Mouse (Mus musculus) olfactory bulb, adult 2 months (tissue): Measurements from ENCODE around the gene Rps26. TPM values are rescaled to one million over a fixed set of nuclear protein-coding genes. Genes with fewer than 3 reads are reported as not detected.
"Not testable (repeated sequence)": the region's sequence is repeated elsewhere in the genome, so short reads cannot be mapped to it uniquely, and the experiment has no call there.

ENCODE experiments used
- H3K27ac ChIP-seq: fragments of 200-500 bp; 2 replicates; pipeline ENCODE4 v1.5.1; 2012; ENCODE audit warnings: low read depth, low read length; ENCODE audit not compliant: insufficient read depth
- H3K4me1 ChIP-seq: fragments of 200-500 bp; 2 replicates; pipeline ENCODE4 v1.6.1; 2012; ENCODE audit warnings: low read length; ENCODE audit not compliant: control insufficient read depth, insufficient read depth
- H3K4me3 ChIP-seq: fragments of 200-500 bp; 2 replicates; pipeline ENCODE4 v1.5.1; 2012; ENCODE audit warnings: mild to moderate bottlenecking, low read depth, low read length, moderate library complexity; ENCODE audit not compliant: insufficient read depth
- CTCF ChIP-seq: fragments of 200-500 bp; IDR thresholded peaks from 2 replicates; pipeline ENCODE4 v1.5.1; 2012; ENCODE audit warnings: low read depth, mild to moderate bottlenecking, low read length, moderate library complexity; ENCODE audit not compliant: insufficient read depth
- POLR2A ChIP-seq: fragments of 200-500 bp; IDR thresholded peaks from 2 replicates; pipeline ENCODE4 v1.6.1; 2012; ENCODE audit warnings: mild to moderate bottlenecking, low read depth, low read length, moderate library complexity; ENCODE audit not compliant: insufficient read depth
- WGBS: fragments of 180-500 bp; shearing (Covaris S2); methylation state at CpG from one replicate; pipeline ENCODE4 v1.1.7; 2018; 5-methylcytosine and 5-hydroxymethylcytosine counted together
- polyA plus RNA-seq: library from polyadenylated mRNA; stranded (reverse); fragments of >200 nt; gene quantifications from 2 replicates; pipeline ENCODE4 v1.2.4, GENCODE M21; 2012; ENCODE audit warnings: low replicate concordance; ENCODE audit not compliant: missing spikeins, insufficient read depth, insufficient read length

The Rps26 gene
- polyA plus RNA-seq, 1 experiment, result not detected

GRCm38 (mm10) chr10:128642749-128643148, 16.2 kb upstream of the Rps26 start:
- 88% methylated on average over 6 of the region's 6 CpGs for WGBS
- TF ChIP-seq CTCF, result no peak
- TF ChIP-seq POLR2A, result no peak
- no peak overlapping the region for H3K27ac ChIP-seq
- no peak overlapping the region for H3K4me3 ChIP-seq
- H3K4me1 ChIP-seq, result peaks cover 22% of the 10 kb centered on the region

DNA sequence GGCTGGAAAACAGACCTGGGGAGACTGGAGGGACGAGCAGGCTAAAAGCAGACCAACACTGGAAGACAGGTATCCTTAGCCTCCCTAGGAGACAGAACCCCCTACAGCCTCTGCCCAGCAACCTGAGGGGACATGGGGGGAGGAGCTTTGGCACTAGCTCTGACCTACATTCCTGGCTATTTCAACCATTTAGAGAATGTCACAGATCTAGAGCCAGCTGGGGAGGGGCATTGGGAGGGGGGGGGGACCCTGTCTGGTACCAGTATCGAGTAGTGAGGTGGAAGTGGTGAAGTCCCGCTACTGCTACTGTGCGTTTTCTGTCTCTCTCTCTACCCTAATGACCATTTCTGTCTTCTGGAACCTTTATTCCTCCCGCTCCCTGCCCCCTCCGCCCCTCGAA, 15.3 kb upstream of the Rps26 start:
- TF ChIP-seq CTCF (no peak), POLR2A (no peak)
- no peak overlapping the region for H3K4me3 ChIP-seq
- peaks cover 24% of the 10 kb centered on the region for H3K4me1 ChIP-seq
- 61% methylated on average over 7 of the region's 7 CpGs for WGBS
- H3K27ac ChIP-seq, result no peak overlapping the region

GRCm38 (mm10) chr10:128640891-128641290, 14.3 kb upstream of the Rps26 start:
- WGBS, result 93% methylated on average over 15 of the region's 15 CpGs
- Histone ChIP-seq H3K27ac (no peak overlapping the region), H3K4me1 (peaks cover 17% of the 10 kb centered on the region), H3K4me3 (no peak overlapping the region)
- TF ChIP-seq CTCF (no peak), POLR2A (no peak)

DNA sequence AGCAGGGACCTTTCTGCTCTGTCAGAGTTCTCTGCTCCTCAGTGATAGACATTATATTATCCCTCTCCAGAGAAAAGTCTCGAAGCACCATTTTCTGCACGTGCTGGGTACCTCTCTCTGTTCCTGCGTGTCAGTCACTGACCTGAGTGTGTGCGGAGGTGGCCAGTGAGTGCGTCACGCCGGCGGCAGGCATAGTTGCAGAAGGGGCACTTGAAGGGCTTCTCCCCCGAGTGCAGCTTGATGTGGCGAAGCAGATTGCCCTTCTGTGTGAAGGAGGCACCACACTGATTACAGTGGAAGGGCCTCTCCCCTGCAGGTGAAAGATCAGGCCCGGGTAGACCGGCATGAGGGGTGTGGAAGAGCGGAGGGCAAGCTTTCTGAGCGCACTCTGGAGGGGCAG, 13.5 kb upstream of the Rps26 start:
- no peak for TF ChIP-seq CTCF
- TF ChIP-seq POLR2A, result no peak
- Histone ChIP-seq H3K4me3 (no peak overlapping the region), H3K4me1 (peaks cover 12% of the 10 kb centered on the region; the same call in 1 of the 2 replicates), H3K27ac (no peak overlapping the region)
- 91% methylated on average over 14 of the region's 14 CpGs for WGBS

GRCm38 (mm10) chr10:128637011-128637410, 10.5 kb upstream of the Rps26 start:
- Histone ChIP-seq H3K4me3 (no peak overlapping the region), H3K27ac (no peak overlapping the region), H3K4me1 (peaks cover 3% of the 10 kb centered on the region; the same call in 1 of the 2 replicates)
- 29% methylated on average over 11 of the region's 11 CpGs for WGBS
- no peak for TF ChIP-seq CTCF
- TF ChIP-seq POLR2A, result no peak

DNA sequence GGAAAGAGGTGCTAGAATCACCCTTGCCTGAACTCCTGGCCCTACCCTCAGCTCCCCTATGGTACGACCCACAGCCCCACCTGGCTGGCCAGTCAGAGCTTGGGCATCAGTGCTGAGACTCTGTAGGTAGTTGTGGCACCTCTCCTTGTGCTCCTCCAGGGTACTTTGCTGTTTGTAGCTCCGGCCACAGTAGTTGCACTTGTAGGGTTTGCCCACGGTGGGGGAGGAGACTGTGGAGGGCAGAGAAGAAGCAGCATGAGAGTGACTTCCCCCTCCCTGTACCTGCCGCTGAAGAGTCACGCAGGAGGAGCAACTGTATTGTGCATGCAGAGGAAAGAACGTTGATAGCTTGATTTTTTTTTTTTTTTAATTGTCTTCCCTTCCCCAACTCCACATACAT, 10.0 kb upstream of the Rps26 start:
- WGBS, result 51% methylated on average over 6 of the region's 6 CpGs
- Histone ChIP-seq H3K4me1 (peaks cover 3% of the 10 kb centered on the region; the same call in 1 of the 2 replicates), H3K27ac (no peak overlapping the region), H3K4me3 (no peak overlapping the region)
- TF ChIP-seq POLR2A, result no peak

- Histone ChIP-seq H3K4me1 (peaks cover 3% of the 10 kb centered on the region; the same call in 1 of the 2 replicates), H3K4me3 (no peak overlapping the region), H3K27ac (no peak overlapping the region)
- no peak for TF ChIP-seq CTCF
- TF ChIP-seq POLR2A, result no peak
- 93% methylated on average over 13 of the region's 13 CpGs for WGBS
Observed at GRCm38 (mm10) chr10:128635697-128636096, 9.2 kb upstream of the Rps26 start.

DNA sequence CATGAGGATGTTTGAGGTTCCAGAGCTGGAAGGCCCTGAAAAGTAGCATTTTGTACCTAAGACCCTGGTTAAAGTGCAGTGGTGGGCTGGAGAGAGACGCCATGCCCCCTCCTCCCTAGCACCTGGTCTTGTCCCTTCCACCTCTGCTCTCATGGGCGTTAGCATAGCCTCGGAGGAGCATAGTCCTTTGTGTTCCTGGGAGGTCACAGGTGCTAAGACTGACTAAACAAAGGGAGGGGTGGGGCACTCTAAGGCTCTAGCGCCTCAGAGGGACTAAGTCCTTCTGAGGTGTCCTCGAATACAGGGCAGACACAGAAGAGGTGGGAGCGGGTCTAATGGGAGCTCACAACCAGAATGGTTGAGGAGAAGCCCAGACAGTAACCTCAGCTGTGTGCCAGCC, 5.0 kb upstream of the Rps26 start:
- WGBS, result 29% methylated on average over 6 of the region's 6 CpGs
- Histone ChIP-seq H3K27ac (no peak overlapping the region), H3K4me3 (no peak overlapping the region), H3K4me1 (no peaks in the 10 kb centered on the region)
- no peak for TF ChIP-seq POLR2A
- no peak for TF ChIP-seq CTCF

- not testable (repeated sequence) for H3K4me1 ChIP-seq, H3K4me3 ChIP-seq, H3K27ac ChIP-seq
- WGBS, result 83% methylated on average over 5 of the region's 5 CpGs
Observed at GRCm38 (mm10) chr10:128630306-128630705, 3.8 kb upstream of the Rps26 start.

DNA sequence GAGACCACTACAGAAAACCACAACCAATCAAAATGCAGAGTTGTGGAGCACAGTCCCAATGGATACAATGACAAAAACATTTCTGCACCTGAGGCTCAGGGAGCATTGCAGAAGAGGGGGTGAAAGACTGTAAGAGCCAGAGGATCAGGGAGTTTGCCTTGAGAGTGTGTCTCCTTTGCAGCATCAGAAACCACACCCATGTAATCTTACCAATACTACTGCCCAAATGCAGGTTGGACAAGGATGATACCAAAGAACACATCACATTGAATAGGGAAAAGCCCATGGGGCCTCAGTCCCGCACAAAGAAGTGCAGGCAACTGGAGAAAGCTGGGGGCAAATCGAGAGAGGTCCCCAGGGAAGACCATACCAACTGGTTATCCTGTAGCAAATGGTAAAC, 3.2 kb upstream of the Rps26 start:
- no peak overlapping the region for H3K27ac ChIP-seq
- whole genome bisulfite sequencing, result 80% methylated on average over 2 of the region's 2 CpGs
- no peak for TF ChIP-seq CTCF
- no peak for TF ChIP-seq POLR2A
- H3K4me1 ChIP-seq, result peaks cover 2% of the 10 kb centered on the region; the same call in 1 of the 2 replicates
- H3K4me3 ChIP-seq, result no peak overlapping the region
